Comparison of ENCODE assay signal across 37 mouse cellular contexts in genomic region chr14:56234556-56234955, GRCm38 (mm10). TPM values are rescaled to one million over a fixed set of nuclear protein-coding genes. Genes with fewer than 3 reads are reported as not detected.
"Had no signal": no experiment of that assay in that cellular context is flagged by ENCODE, and none has a peak within 500 bp of the region (broad histone marks: within the 10 kb centered on the region; RNA-seq: fewer than 3 reads in every experiment).

Gzmc (minus strand) TSS chr14:56234656.

- DNase-seq: heart, postnatal 10 days; heart, postnatal 14 days; heart, postnatal 36 days; heart, postnatal 4 days; kidney, adult 11 months; kidney, adult 18-20 months; kidney, adult 2 months; kidney, adult 8-10 months; kidney, adult 9 months; kidney, postnatal 10 days; kidney, postnatal 14 days; kidney, postnatal 25 days; kidney, postnatal 36 days; kidney, postnatal 4 days; layer of hippocampus, adult 9-11 months; layer of hippocampus, postnatal 36 days had no signal

RNA-seq across cellular contexts. Expression of gene Gzmc, which starts in this region (rescaled TPM):
- polyA plus RNA-seq: heart, embryonic 11.5 days; heart, embryonic 12.5 days; heart, embryonic 13.5 days; heart, embryonic 14.5 days; heart, embryonic 15.5 days; heart, postnatal 0 days; hindbrain, embryonic 11.5 days; hindbrain, embryonic 12.5 days; hindbrain, embryonic 13.5 days; hindbrain, embryonic 14.5 days; hindbrain, embryonic 15.5 days; hindbrain, embryonic 16.5 days; intestine, embryonic 14.5 days; intestine, embryonic 15.5 days; intestine, embryonic 16.5 days; intestine, postnatal 0 days; kidney, adult 2 months; kidney, embryonic 14.5 days; kidney, embryonic 15.5 days; kidney, embryonic 16.5 days; kidney, postnatal 0 days; large intestine, adult 2 months had no signal
